Mouse (Mus musculus) cerebellum, postnatal 14 days (tissue): ENCODE data around the gene Prkar1b.

Experiments
- DNase-seq, 2 experiments: peaks; one replicate each; pipeline ENCODE4 v3.0.0; 2021; ENCODE audit warnings: mixed read lengths in 2 of 2

Gene Prkar1b

DNA sequence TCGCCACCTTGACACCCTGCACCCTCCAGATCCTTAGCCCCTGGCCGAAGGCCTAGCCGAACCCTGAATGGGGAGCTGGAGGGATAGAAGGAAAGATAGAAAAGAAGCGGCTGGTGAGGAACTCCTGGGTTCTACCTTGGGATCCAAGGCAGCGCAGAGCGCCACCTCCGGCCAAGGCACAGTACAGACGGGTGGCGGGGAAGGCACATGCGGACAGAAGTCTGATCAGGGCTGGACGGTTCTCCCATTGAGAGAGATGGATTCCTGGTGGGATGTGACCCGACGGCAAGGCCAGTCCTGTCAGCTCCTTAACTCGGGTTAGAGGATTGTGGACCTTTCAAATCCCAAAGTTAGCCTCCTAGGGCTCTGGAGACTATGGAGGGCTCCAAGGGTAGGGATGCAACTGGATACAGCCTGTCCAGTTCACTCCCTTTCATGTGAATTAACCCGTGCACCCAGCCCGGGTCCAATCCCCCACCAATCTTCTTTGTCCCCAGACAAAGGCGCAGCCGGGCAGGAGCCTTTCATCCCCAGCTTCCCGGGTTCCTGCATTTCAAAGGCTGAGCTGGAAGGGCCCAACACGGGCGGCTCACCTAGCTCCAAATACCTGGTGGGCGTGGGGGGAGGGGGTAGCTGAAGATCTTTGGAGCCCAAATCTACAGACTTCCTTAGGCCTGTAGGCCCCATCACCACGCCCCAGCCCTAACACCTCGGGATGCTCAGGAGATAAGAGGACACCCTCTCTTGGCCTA is 153.3 kb downstream of the Prkar1b start:
- DNase-seq, result peak; percentile 42 to 59

DNA sequence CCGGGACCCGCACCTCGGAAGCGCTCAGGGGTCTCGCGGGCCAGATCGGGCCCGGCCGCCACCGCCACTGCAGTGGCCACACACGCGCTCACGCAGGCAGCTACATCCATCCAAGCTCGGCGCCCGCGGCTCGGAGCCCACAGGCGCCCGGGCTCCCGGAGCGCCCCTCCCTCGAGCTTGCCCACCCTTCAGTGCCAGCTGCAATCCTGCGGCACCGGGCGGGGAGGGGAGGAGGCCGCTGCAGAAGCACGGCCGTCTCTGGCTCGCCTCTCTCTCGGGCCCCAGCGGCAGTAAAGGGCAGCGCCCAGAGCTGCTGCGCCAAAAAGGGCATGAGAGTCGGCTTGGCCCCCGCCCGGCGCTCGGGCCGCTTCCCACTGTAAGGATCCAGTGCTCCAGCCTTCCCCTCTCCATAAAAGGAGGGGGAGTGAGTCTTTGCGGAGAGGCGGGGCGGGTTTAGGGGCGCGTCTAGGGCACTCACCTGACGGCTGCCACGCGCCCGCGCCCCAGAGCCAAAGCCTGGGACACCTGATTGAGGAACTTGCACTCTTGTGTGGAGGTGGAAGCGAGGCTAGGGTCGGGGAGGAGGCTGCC is 154.0 kb downstream of the Prkar1b start:
- peak; percentile 66 to 69 for DNase-seq

DNA sequence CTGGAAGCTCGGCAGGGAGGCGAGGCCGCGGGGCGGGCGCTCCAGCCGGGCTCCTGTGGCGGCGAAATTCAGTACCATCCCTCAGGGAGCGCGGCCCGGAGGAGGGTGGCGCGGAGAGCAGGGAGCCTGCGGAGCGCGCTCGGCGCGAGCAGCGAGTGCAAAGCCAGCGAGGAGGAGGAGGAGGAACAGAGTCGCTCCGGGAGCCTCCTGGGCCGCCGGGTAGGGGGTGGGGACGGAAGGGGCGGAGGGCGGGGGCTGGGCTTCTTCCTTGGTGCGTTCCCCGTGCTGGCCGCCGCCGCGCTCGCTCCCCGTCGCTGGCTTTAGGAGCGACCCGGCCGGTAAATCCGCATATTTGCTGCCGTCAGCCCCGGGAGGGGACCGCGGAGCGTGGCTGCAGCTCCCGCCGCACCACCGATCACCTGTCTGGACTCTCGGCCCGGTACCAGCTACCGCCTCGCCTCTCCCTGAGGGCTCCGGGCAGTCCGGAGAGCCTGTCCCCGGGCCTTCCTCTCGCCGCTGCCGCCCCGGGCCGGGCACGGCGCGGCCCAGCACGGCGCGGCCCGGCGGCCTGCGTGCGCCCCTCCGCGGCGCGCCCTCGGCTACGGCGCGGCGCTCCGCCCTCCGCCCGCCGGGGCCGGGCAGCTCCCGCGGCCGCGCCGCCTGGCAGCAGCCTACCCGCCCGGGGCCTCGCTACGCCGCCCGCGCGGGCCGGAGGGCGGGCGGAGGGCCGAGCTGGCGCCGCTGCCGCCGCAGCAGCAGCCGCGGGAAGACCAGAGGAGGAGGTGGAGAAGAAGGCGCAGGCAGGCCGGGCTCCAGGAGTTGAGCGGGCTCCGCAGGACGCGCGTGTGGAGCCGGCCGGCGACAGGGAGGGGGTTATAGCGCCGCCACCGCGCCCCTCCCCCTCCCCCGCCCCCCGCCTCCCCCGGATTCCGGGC is 154.7 kb downstream of the Prkar1b start:
- DNase-seq, result peak; percentile 56 to 64

DNA sequence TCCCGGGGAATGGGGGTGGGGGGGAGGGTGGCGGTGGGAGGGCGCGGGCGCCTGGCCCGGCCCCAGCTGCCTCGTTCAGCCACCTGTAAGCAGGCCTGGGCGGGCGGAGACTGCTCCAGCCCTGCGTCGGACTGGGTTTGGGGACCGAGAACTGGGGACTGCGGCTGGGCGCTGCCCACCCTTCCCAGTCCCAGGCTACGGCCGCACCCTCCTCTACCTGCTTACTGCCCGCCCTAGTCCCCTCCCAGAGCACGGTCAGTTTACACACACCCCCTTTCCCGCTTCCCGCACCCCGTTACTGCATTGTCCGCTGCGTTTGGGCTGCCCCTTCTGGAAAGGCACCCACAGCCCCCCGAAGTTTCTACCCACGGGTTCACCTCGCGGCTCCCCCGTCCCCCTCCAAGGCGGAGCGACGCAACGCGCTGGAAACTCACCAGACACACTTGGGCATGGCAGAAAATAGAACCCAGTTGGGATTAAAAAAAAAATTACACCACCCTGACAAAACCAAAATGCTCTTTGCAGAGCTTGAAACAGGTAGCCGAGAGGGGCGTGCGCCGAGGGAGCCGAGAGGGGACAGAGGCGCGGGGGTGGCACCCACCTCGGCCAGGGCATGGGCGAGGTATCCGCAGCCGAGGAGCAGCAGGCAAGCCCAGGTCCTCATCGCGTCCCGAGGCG is 155.6 kb downstream of the Prkar1b start:
- peak in 1 of 2 experiments; percentile 28 for DNase-seq

DNA sequence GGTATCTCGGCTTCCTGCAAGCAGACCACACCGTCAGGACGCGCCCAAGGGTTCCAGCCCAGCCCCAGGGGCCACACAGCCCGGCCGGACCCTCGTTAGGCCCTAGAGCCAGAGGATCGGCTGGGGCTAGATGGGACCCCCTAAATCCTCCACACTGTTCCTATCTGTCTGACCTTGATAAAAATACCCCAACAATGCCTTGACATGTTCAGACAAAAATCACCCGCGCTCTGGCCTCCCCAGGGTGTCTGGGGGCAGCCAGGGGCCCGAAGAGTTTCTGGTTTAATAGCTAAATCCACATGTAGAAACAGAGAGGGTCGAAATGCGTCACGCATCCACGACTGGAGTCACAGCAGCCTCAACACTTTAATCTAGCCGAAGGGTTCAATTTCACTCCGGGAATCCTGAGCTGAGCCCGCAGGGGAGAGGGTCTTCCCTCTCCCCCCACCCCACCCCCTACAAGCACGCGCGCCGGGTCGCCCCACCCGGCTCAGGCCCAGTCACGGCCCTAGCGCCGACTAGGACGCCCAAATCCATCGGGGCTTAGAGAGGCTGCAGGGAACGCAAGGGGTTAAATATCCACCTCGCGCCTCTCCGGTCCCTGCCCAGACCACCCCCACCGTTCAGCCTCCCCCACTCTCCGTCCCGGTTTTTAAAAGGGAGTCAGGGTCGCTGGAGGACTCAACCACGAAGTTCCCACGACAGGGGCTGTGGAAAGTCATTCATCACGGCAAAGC is 156.3 kb downstream of the Prkar1b start:
- DNase-seq, result no peak

DNA sequence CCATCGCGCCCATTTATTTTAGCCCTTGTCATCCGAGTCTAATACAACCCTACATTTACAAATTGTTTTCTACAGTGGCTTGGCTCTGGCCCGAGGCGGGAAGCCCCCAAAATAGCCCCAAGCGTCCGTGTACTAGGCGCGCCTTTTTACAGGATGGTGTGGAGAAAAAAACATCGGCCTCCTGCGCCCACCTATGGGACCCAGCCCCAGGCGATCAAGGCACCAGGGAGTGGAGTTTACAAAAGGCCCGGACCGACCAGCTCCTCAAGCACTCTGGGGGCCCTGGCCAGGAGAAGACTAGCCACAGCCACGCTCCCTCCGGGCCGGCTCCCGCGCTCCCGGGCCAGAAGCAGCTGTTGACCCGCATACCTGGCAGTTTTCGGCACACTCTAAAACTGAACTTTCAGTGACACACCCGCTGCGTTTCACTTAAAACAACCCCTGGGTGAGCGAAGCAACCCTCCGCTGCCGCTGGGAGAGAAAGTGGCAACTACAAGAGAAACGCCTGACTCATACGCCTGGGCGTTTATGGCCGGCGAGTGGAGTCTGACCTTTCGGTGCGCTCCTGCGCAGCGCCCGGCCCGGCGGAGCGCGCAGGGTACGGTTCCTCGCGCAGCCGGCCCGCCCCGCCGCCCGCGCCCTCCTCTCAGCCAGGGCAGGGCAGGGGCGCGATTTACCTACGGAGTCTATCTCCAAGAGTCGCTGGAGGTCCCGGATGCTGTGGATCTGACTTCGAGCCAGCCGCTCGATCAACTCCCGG is 157.0 kb downstream of the Prkar1b start:
- DNase-seq, result no peak

DNA sequence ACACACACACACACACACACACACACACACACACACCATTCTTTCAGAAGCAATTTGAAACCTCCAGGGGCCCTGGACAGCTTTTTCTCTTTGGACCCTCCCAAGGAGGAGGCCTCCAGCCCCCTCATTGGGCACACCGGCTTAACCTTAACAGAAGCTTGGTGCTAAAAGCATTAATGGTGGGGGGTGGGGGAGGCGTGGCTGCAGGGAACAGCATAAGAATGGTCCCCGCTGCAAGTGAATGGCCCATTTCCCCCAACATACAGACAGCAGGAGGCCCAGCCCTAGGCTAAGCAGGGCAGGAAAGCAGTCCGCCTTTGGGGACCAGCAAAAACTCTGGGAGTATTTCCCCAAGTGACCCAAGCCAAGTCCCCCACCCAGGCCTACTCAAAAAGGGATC is 158.1 kb downstream of the Prkar1b start:
- DNase-seq, result no peak

DNA sequence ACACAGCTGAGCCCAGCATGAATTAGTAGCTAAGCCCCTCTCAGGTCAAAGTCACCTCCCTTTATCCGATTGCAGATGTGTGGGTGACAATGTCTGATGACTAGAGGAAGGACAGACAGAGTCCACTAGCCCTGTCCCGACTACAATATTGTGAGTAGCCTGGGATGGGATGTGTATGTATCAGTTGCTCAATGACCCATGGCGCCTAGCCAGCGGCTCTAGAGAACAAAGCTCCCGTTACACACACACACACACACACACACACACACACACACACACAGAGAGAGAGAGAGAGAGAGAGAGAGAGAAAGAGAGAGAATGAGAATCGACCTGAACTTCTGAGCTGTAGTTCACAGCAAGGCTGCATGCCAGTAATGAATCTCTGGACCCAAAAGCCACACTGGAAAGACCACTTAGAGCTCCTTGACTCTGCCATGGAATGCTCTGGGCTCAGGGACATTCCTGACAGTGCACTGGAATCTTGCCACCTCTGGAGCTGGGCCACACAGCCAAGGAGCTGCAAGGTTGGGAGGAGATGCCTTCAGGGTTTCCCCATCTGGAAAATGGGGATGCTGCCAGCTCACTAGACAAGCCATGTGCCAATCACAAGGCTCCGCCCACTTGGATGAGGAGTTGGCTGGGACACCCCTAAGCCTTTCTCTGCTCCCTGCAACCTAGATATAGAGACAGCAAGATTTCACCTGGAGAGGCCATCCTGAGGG is 159.0 kb downstream of the Prkar1b start:
- peak; percentile 24 to 48 for DNase-seq

DNA sequence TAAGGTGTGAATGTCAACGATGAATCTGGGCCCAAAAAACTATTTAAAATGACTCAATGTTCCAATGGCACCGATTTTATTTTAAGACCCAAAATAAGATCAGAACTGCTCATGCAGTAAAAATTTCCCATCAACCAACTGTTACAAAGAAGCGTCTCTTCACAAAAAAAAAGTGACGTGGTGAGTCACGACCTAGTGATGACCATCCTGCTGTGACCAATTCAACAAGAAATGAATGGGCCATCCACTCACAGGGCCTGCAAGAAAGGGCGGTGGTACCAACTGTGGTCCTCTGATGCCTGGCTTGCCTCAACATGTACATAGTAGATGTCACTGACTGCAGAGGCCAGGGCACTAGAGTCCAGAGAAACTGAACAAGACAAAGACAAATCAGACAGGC is 160.2 kb downstream of the Prkar1b start:
- DNase-seq, result no peak

DNA sequence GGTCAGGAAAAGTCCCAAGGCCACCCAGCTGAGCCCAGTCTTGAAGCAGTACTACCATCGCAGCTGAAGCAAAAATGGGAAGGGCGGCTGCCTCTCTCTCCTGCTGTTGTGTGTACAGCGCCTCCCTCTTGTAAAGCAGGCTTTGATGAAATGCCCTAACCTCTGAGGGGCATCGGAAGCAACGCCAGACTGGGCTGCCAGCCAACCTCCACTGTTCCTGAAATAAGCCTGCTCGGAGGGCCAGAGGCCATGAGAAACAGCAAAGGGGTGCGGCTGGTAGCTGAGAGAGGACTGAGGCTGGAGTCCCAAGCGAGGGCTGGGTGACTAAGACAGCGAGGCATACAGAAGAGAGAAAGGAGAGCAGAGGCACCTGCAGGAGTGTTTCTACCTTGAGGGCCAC is 161.0 kb downstream of the Prkar1b start:
- DNase-seq, result peak; percentile 52 to 55

DNA sequence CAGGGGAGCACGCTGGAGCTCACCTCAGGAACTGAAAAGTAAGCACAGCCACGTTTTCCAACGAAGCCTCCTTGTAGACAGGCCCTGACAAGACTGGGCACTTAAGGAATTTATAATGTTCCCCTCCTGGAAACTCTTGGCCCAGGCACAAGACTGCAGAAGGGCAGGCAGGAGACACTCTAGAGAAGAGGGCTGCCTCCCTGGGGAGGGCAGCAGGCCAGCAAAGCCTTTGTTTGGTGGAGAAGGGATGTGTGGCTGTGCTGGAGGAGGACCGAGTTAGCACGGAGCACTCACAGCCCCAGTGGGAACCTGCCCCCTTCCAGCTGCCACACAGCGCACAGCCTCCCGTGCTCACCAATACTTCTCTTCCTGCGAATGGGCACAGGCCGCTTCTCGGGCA is 161.8 kb downstream of the Prkar1b start:
- no peak for DNase-seq

DNA sequence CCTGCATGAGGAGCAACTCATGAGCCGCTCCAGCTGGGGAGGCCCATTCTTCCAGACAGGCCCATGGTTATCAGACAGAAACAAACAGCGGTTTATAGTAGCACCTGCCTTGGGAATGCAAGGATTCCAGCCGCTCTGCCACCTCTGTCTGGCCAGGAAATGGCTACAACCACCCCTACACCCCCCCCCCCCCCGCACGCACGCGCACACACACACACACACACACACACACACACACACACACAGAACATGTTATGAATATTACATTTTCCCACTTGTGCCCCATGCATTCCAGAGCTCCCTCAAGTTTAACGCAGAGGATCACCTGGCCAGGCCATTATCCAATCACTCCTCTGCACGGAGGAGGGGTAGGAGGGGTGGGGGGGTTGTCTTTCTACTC is 167.9 kb downstream of the Prkar1b start:
- no peak for DNase-seq

DNA sequence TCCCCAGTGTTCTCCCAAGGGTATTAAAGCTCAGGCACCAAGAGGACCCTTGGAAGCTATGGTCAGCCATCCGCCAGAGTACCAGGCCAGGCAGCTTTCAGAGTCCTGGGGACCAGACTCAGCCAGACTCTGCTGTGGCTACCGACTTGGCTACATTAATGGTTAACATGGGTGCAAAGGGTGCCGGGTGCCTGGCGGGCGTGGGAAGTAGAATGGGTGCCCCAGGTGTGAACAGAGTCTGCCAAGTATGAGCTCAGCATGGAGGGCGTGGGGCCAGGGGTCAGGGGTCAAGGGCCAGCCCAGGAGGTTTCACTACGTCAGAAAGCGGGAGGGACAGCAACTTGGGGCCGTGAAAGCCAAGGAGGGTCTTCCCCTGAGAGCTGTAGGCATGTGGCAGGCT is 169.2 kb downstream of the Prkar1b start:
- DNase-seq, result no peak

DNA sequence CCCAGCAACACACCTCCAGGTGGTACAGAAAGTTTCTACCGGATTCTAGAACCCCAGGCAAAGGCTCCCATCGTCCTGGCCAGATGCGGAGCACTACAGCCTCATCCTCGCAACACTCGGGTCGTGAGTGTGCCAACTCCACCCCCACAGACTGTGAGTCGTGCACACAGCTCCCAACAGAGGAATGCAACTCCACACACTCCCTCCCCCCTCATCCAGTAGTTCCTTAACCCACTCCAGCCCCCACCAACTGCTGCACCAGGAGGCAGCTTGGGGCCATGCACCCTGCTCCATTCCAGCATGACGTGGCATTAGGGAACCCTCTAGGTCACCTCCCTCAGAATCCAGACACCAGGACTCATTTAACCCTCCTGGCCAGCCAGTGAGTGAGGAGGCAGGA is 170.0 kb downstream of the Prkar1b start:
- DNase-seq, result no peak

DNA sequence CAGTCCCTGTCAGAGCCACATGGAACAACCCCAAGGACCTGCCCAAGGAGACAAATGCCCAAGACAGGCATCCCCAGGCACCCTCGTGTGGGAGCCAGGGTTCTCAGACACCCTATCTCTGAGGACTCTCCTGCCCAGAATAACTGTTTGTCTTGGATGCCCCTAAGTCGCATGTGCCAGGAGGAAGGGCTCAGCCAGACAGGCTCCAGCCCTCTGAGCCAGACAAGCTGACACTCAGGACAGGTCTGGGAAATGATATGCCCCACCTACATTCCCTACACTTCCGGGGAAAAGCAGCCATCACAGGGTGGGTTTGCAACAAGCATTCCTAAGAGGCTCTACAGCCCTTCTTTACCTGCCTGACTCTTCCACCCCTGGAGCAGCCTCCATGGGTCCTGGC is 172.0 kb downstream of the Prkar1b start:
- peak in 1 of 2 experiments; percentile 37 for DNase-seq

DNA sequence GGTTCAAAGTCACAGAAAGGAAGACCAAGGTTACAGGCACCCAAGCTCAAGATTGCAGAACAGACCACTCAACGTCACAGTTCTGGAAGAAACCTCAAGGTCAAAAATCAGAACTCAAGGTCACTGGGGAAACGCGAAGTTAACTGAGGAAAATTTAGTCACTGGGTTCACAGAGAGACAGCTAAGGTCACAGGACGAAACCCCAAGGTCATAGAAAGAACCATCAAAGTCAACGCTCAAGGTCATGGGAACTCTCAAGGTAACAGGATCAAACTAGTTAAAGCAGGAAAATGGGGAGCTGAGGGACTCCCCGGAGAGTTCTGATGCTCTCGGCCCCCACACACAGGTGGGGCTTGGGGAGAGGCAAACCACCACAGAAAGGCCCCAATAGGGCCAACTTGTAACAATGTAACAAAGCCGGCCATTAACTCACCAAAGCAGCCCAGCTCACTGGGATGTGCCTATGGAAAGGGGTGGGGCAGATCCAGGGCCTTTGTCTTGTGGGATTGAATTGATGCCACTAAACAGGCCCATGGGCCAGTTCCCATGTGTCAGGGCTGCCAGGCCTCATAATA is 174.8 kb downstream of the Prkar1b start:
- DNase-seq, result no peak

DNA sequence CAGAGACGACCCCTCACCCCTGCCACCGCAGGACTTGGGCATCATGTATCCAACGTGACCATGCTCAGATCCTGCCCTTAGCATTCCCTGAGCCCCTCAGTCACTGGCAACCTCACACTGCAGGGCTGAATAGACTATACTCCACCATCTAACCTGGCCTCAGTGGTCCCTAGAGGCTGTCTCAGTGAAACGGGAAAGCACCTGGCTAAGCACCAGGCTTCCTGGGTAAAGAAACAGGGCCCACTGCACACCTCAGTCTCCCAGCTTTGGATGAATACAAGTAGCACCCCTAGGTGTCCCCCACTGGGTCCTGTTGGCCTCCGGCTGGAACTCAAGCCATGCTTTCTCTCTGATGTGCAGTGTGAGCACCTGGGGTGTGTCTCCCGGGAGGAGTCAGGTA is 176.3 kb downstream of the Prkar1b start:
- DNase-seq, result no peak

DNA sequence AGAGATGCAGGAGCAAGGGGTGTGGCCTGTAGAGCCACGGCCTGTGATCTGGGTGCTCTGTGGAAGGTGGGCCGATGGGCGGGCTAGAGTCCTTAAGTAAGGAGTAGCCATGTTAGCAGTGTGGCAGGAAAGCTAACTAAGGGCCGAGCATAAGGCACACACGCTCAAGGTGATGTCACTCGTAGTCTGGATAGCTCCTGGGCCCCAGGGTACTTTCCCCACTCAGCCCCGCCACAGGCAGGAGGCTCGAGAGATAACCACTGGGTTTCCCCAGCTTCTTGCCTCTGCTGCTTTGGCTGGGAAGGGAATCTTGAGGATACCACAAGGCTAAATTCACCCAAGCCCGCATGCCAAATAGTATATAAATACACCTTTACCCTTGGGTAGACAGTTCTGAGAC is 178.4 kb downstream of the Prkar1b start:
- no peak for DNase-seq

DNA sequence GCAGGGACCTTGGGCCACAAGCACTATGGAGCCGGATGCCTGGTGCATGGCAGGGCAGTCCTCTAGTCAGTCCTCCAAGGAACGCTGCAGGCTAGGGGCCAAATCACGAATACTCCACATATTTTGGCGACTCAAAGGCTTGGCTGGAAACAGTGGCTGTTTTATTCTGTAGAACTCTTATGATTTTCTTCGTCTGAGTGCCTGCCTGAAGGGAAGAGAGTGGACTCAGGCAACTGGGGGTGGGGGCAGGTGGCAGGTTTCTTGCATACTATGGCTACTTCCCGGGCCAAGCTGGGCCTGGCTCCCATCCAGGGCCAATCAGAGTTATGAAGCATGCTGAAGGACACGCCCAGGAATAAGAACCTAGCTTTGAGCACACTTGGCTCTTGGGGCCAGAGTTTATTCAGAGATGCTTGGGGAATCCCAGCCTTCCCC is 179.7 kb downstream of the Prkar1b start:
- peak; percentile 51 to 67 for DNase-seq
